In the genomic region with DNA sequence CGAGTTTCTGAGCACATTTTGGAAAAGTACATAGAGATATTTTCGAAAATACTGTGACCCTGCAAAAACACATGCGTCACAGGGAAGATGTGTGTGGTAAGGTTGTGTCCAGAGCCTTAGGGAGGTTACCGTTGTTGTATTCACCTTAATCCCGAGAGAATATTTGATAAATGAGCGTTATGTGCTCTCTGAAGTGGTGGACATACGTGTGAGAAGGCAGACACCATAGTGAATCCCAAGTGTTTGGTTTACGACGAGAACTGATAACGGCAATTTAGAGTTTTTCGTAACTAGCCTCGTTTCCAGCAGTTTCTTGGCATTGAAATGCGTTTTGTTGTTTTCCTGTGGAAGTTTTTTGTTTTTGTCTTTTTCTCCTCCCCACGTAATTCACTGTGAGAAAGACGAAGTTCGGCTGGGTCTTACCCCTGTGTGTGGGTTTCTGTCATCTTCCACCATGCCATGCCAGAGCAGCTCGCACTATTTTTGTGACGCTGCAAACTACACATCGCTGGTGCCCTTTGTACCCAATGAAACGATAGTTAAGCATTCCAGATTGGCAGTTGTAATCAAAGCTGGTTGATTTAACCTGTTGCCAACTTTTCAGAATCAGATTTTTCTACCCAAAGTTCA, we compare ENCODE assay signal across 8 mouse cellular contexts. TPM values are rescaled to one million over a fixed set of nuclear protein-coding genes. Genes with fewer than 3 reads are reported as not detected.
A peak's percentile ranks its signal among the peaks of the same experiment; 100 is the strongest.
DNase-seq lines count a peak whose midpoint lies in the region; ATAC-seq lines count a peak whose summit lies in the region.

No protein-coding gene starts in this region.

- WGBS in neural tube, embryonic 11.5 days, result 9% methylated on average over 20 of the region's 20 CpGs
- WGBS in hindbrain, embryonic 11.5 days, result 20% methylated on average over 20 of the region's 20 CpGs
- 1% methylated on average over 20 of the region's 20 CpGs for WGBS in liver, embryonic 16.5 days (ENCODE audit: insufficient replicate concordance)

- no peak overlapping the region for H3K27ac ChIP-seq in neural tube, embryonic 11.5 days (ENCODE audit: low read depth, low read length)
- H3K27ac ChIP-seq in brown adipose tissue, adult 24 weeks (replicated peaks; ENCODE audit: low read depth, low read length), result peak overlapping the region; percentile 81
- 0 out of 2 replicates have a peak overlapping the region, but pooled peaks have one; percentile 79 for H3K27ac ChIP-seq in hindbrain, embryonic 11.5 days (ENCODE audit: low read depth, low read length)
- H3K27ac ChIP-seq in liver, embryonic 16.5 days (ENCODE audit: low read length), result peak overlapping the region; percentile 92

- no peaks in the 10 kb centered on the region for H3K9me3 ChIP-seq in neural tube, embryonic 11.5 days (ENCODE audit: control insufficient read depth, low read length)
- no peaks in the 10 kb centered on the region for H3K9me3 ChIP-seq in hindbrain, embryonic 11.5 days (ENCODE audit: control insufficient read depth, low read length)
- no peaks in the 10 kb centered on the region for H3K9me3 ChIP-seq in liver, embryonic 16.5 days (replicated peaks; ENCODE audit: control insufficient read depth, low read length)

- H3K9ac ChIP-seq in neural tube, embryonic 11.5 days (ENCODE audit: low read length), result peak overlapping the region; percentile 87
- H3K9ac ChIP-seq in hindbrain, embryonic 11.5 days (ENCODE audit: low read depth, low read length), result peak overlapping the region; percentile 83
- peak overlapping the region; percentile 94 for H3K9ac ChIP-seq in liver, embryonic 16.5 days (ENCODE audit: low read depth, low read length)

- no peak for ATAC-seq in neural tube, embryonic 11.5 days (ENCODE audit: insufficient read depth, low FRiP score, low TSS enrichment)
- no peak for ATAC-seq in hindbrain, embryonic 11.5 days (ENCODE audit: low FRiP score)
- no peak for ATAC-seq in liver, embryonic 16.5 days (ENCODE audit: low read depth)

- no peaks in the 10 kb centered on the region for H3K27me3 ChIP-seq in neural tube, embryonic 11.5 days (ENCODE audit: control insufficient read depth, insufficient read depth, low read length)
- no peaks in the 10 kb centered on the region for H3K27me3 ChIP-seq in hindbrain, embryonic 11.5 days (ENCODE audit: control insufficient read depth, insufficient read depth, low read length)
- H3K27me3 ChIP-seq in liver, embryonic 16.5 days (ENCODE audit: control insufficient read depth, insufficient read depth, low read depth, low read length), result no peaks in the 10 kb centered on the region

- H3K36me3 ChIP-seq in neural tube, embryonic 11.5 days (ENCODE audit: control insufficient read depth, insufficient read depth, low read length), result peaks cover 5% of the 10 kb centered on the region
- H3K36me3 ChIP-seq in hindbrain, embryonic 11.5 days (ENCODE audit: control insufficient read depth, insufficient read depth, low read length), result peaks cover 3% of the 10 kb centered on the region; the same call in 1 of the 2 replicates
- H3K36me3 ChIP-seq in liver, embryonic 16.5 days (ENCODE audit: control insufficient read depth, insufficient read depth), result peaks cover 23% of the 10 kb centered on the region

- H3K4me1 ChIP-seq in neural tube, embryonic 11.5 days (ENCODE audit: control insufficient read depth, insufficient read depth, low read length), result peaks cover 13% of the 10 kb centered on the region
- peaks cover 10% of the 10 kb centered on the region for H3K4me1 ChIP-seq in brown adipose tissue, adult 24 weeks (ENCODE audit: control insufficient read depth, insufficient read depth, insufficient read length, low read length)
- H3K4me1 ChIP-seq in hindbrain, embryonic 11.5 days (replicated peaks; ENCODE audit: control insufficient read depth, insufficient read depth, low read length), result peaks cover 4% of the 10 kb centered on the region
- peaks cover 30% of the 10 kb centered on the region for H3K4me1 ChIP-seq in liver, embryonic 16.5 days (ENCODE audit: control insufficient read depth, low read depth, low read length)

- peak overlapping the region; percentile 96 for H3K4me3 ChIP-seq in neural tube, embryonic 11.5 days (ENCODE audit: low read depth, low read length)
- peak overlapping the region; percentile 86 for H3K4me3 ChIP-seq in brown adipose tissue, adult 24 weeks (ENCODE audit: insufficient read depth, low read depth, low read length)
- peak overlapping the region; percentile 83 for H3K4me3 ChIP-seq in hindbrain, embryonic 11.5 days (ENCODE audit: low read depth, low read length)
- peak overlapping the region; percentile 94 for H3K4me3 ChIP-seq in liver, embryonic 16.5 days (ENCODE audit: low read depth, low read length)

- DNase-seq in neural tube, embryonic 11.5 days (ENCODE audit: low spot score), result no peak
- no peak for DNase-seq in neural tube, embryonic 10.5 days (ENCODE audit: extremely low spot score, low spot score)
- peak; percentile 20 for DNase-seq in hindbrain, embryonic 11.5 days (ENCODE audit: low spot score)
- peak; percentile 29 for DNase-seq in telencephalon, adult 2 months (ENCODE audit: low read depth, low spot score)
- DNase-seq in frontal cortex, postnatal 25 days (ENCODE audit: low spot score in 2 of 2), result no peak
- DNase-seq in thymus, postnatal 4 days, result no peak

- peak overlapping the region; percentile 78 for H3K4me2 ChIP-seq in neural tube, embryonic 11.5 days (ENCODE audit: low read depth)
- H3K4me2 ChIP-seq in hindbrain, embryonic 11.5 days (replicated peaks; ENCODE audit: low read depth, low read length), result peak overlapping the region; percentile 70
- peak overlapping the region; percentile 94 for H3K4me2 ChIP-seq in liver, embryonic 16.5 days (ENCODE audit: low read depth, low read length)

RNA-seq across cellular contexts. Expression of a gene that starts 1.0 kb away (rescaled TPM):
- polyA plus RNA-seq in neural tube, embryonic 11.5 days (2014; fragmentation: Nextera tagmentation; extraction: Ambion mirVana), result 1,073 and 1,078 TPM in 2 replicates
- 1,524 and 1,552 TPM in 2 replicates for polyA plus RNA-seq in brown adipose tissue, adult 24 weeks (2012; ENCODE audit: insufficient read depth, insufficient read length, missing spikeins)
- polyA plus RNA-seq in hindbrain, embryonic 11.5 days (2014; fragmentation: Nextera tagmentation; extraction: Ambion mirVana), result 987 and 1,009 TPM in 2 replicates
- polyA plus RNA-seq in liver, embryonic 16.5 days (2015; fragmentation: Nextera tagmentation; extraction: Ambion mirVana), result 965 and 1,058 TPM in 2 replicates

Comparison
In these comparisons a context has a peak if more than half of its experiments do, and no peak if none do; other contexts are left out.
1. DNase-seq: peak in hindbrain, embryonic 11.5 days (single experiment) and telencephalon, adult 2 months (single experiment); none in neural tube, embryonic 11.5 days (single experiment), neural tube, embryonic 10.5 days (single experiment), frontal cortex, postnatal 25 days (0 of 2) and thymus, postnatal 4 days (single experiment).
2. Peak in every context shown above with its lines, with median percentiles within 50 percentile points of each other: H3K4me2 ChIP-seq, H3K4me3 ChIP-seq and H3K9ac ChIP-seq.